Mouse (Mus musculus) CH12.LX (cell line): Measurements from ENCODE around the gene Tox4. TPM values are rescaled to one million over a fixed set of nuclear protein-coding genes. Genes with fewer than 3 reads are reported as not detected.

Source experiments
- DNase-seq: peaks from one replicate; pipeline ENCODE4 v3.0.0-alpha.2; 2013; ENCODE audit errors: extremely low read depth
- H3K27ac ChIP-seq: 2 replicates; pipeline ENCODE4 v1.5.1; 2012; ENCODE audit warnings: low read depth, mild to moderate bottlenecking, control low read depth, moderate library complexity; ENCODE audit not compliant: insufficient read depth
- H3K27me3 ChIP-seq: replicated peaks from 2 replicates; pipeline ENCODE3; 2012; ENCODE audit warnings: inconsistent platforms
- H3K36me3 ChIP-seq, 2 experiments: replicated peaks in 1 of 2; 2 replicates each; pipeline versions ENCODE3 to v1.6.1; 2012; ENCODE audit warnings: inconsistent platforms in 1 of 2, low read length in 1 of 2, mild to moderate bottlenecking in 1 of 2, mixed read lengths in 1 of 2, moderate library complexity in 1 of 2; ENCODE audit not compliant: control insufficient read depth in 1 of 2, insufficient read depth in 1 of 2
- H3K4me1 ChIP-seq, 2 experiments: 2 replicates each; pipeline ENCODE4 v1.6.1; 2012; ENCODE audit warnings: inconsistent platforms in 1 of 2, moderate library complexity in 1 of 2; ENCODE audit not compliant: insufficient read depth in 2 of 2, control insufficient read depth in 1 of 2
- H3K4me2 ChIP-seq: 2 replicates; pipeline ENCODE4 v1.6.1; 2012; ENCODE audit warnings: low read depth, mild to moderate bottlenecking, control low read depth; ENCODE audit not compliant: poor library complexity, insufficient read depth, severe bottlenecking
- H3K4me3 ChIP-seq, 3 experiments: fragments of 150-350 bp in 1 of 3; sonication (generic) in 1 of 3; replicated peaks in 1 of 3; 2 replicates each; pipeline versions ENCODE3 to v1.5.1; 2011 to 2012; ENCODE audit warnings: low read depth in 2 of 3, low read length in 2 of 3, mild to moderate bottlenecking in 2 of 3, moderate library complexity in 2 of 3, control low read depth in 1 of 3, improper control_type of control experiment in 1 of 3, inconsistent platforms in 1 of 3, mixed read lengths in 1 of 3; ENCODE audit not compliant: poor library complexity in 1 of 3
- H3K79me2 ChIP-seq: replicated peaks from 2 replicates; pipeline ENCODE4 v1.6.1; 2012; ENCODE audit warnings: mild to moderate bottlenecking, moderate library complexity; ENCODE audit not compliant: control insufficient read depth, poor library complexity, insufficient read depth, severe bottlenecking; ENCODE audit errors: extremely low read depth
- H3K9ac ChIP-seq: 2 replicates; pipeline ENCODE4 v1.6.1; 2012; ENCODE audit warnings: low read depth, mild to moderate bottlenecking, control low read depth, moderate library complexity; ENCODE audit not compliant: insufficient read depth
- H3K9me3 ChIP-seq: replicated peaks from 2 replicates; pipeline ENCODE3; 2012; ENCODE audit warnings: low read length, inconsistent platforms, mixed read lengths
- BHLHE40 ChIP-seq: IDR thresholded peaks from 2 replicates; pipeline ENCODE4 v1.6.1; 2011; ENCODE audit warnings: mild to moderate bottlenecking, low read depth, low read length, improper control_type of control experiment
- CHD1 ChIP-seq: IDR thresholded peaks from 2 replicates; pipeline ENCODE4 v1.6.1; 2012; ENCODE audit warnings: low read depth, low read length, improper control_type of control experiment, inconsistent platforms
- CHD2 ChIP-seq: IDR thresholded peaks from 2 replicates; pipeline ENCODE4 v1.6.1; 2011; ENCODE audit warnings: low read length, improper control_type of control experiment
- E2F4 ChIP-seq: IDR thresholded peaks from 2 replicates; pipeline ENCODE4 v1.6.1; 2011; ENCODE audit warnings: low read depth, low read length, improper control_type of control experiment; ENCODE audit not compliant: insufficient replicate concordance
- IRF4 ChIP-seq: IDR thresholded peaks from 2 replicates; pipeline ENCODE4 v1.6.1; 2014; ENCODE audit warnings: low read depth, mild to moderate bottlenecking, inconsistent platforms, low read length, improper control_type of control experiment
- JUND ChIP-seq: conservative IDR thresholded peaks from 2 replicates; pipeline ENCODE4 v1.6.1; 2011; ENCODE audit warnings: low read depth, low read length, improper control_type of control experiment
- MAFK ChIP-seq: IDR thresholded peaks from 2 replicates; pipeline ENCODE4 v1.6.1; 2011; ENCODE audit warnings: low read length, improper control_type of control experiment; ENCODE audit not compliant: insufficient replicate concordance
- MAX ChIP-seq: IDR thresholded peaks from 2 replicates; pipeline ENCODE4 v1.6.1; 2011; ENCODE audit warnings: low read length, improper control_type of control experiment
- MAZ ChIP-seq: IDR thresholded peaks from 2 replicates; pipeline ENCODE4 v1.6.1; 2012; ENCODE audit warnings: low read depth, mild to moderate bottlenecking, inconsistent platforms, low read length, improper control_type of control experiment, moderate library complexity
- MXI1 ChIP-seq: IDR thresholded peaks from 2 replicates; pipeline ENCODE4 v1.6.1; 2011; ENCODE audit warnings: mild to moderate bottlenecking, low read depth, low read length, improper control_type of control experiment
- MYC ChIP-seq: IDR thresholded peaks from 2 replicates; pipeline ENCODE4 v1.6.1; 2011; ENCODE audit warnings: low read depth, mild to moderate bottlenecking, improper control_type of control experiment, low read length
- PAX5 ChIP-seq: IDR thresholded peaks from 2 replicates; pipeline ENCODE4 v1.6.1; 2012; ENCODE audit warnings: low read length, inconsistent platforms, mixed read lengths
- RAD21 ChIP-seq: IDR thresholded peaks from 2 replicates; pipeline ENCODE4 v1.6.1; 2011; ENCODE audit warnings: low read depth, mild to moderate bottlenecking, low read length, improper control_type of control experiment, moderate library complexity
- TBP ChIP-seq: conservative IDR thresholded peaks from 2 replicates; pipeline ENCODE4 v1.6.1; 2011; ENCODE audit warnings: low read depth, low read length, improper control_type of control experiment
- TCF12 ChIP-seq: IDR thresholded peaks from 2 replicates; pipeline ENCODE4 v1.6.1; 2014; ENCODE audit warnings: low read depth, mild to moderate bottlenecking, inconsistent platforms, low read length, improper control_type of control experiment
- UBTF ChIP-seq: IDR thresholded peaks from 2 replicates; pipeline ENCODE4 v1.6.1; 2012; ENCODE audit warnings: low read depth, mild to moderate bottlenecking, inconsistent platforms, low read length, improper control_type of control experiment, moderate library complexity
- USF1 ChIP-seq: IDR thresholded peaks from 2 replicates; pipeline ENCODE4 v1.6.1; 2014; ENCODE audit warnings: low read depth, mild to moderate bottlenecking, inconsistent platforms, low read length, improper control_type of control experiment
- ZC3H11A ChIP-seq: IDR thresholded peaks from 2 replicates; pipeline ENCODE4 v1.6.1; 2012; ENCODE audit warnings: low read depth, mild to moderate bottlenecking, inconsistent platforms, low read length, improper control_type of control experiment
- ZNF384 ChIP-seq: IDR thresholded peaks from 2 replicates; pipeline ENCODE4 v1.6.1; 2012; ENCODE audit warnings: low read depth, low read length, improper control_type of control experiment, inconsistent platforms
- dilution Hi-C: fragments of 300-500 bp; cut with MboI; formaldehyde crosslinking; loops from 2 replicates; pipeline ENCODE4 v1.14.3; 2020; ENCODE audit warnings: low sequenced_read_pairs; ENCODE audit not compliant: extremely low pct_unique_long_range_greater_than_20kb, extremely low pct_ligation_motif_present
- in situ Hi-C: fragments of 300-500 bp; cut with MboI; formaldehyde crosslinking; loops from 3 replicates; pipeline ENCODE4 v1.14.3; 2019; ENCODE audit warnings: low sequenced_read_pairs, low pct_ligation_motif_present, low pct_unique_long_range_greater_than_20kb, mixed read lengths
- polyA plus RNA-seq: library from polyadenylated mRNA; unstranded; fragments of >175 nt; gene quantifications from 2 replicates; pipeline ENCODE4 v1.2.1, GENCODE M21; 2012; ENCODE audit warnings: low read depth; ENCODE audit not compliant: insufficient read length
- total RNA-seq, 2 experiments: library from RNA; depleted of rRNA; stranded (reverse); fragments of 300-350 nt in 1 of 2; fragments of >200 nt in 1 of 2; gene quantifications; 2 replicates each; pipeline ENCODE4 v1.2.3; 2012 to 2014

Gene Tox4
- total and polyA plus RNA-seq, 3 experiments, result 43.5 to 56.3 (median 45.7) TPM

DNA sequence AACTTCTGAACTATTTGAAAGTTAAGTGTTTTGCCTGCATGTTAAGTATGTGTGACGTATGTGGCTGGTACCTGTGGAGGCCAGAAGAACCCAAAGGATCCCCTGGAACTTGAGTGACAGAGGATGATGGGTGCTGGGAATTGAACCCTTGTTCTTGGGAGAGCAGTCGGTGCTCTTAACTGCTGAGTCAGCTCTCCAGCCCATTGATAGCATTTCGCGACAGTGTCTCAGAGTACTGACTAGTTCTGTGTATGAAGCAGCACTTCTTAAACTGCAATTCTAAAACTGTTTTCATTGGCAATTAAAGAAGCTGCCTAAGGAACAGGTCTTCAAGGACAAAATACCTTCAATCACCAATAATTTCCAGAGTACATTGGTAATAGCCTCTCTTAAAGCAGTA is 1.7 kb upstream of the Tox4 start:
- peaks cover 4 to 27% of the 10 kb centered on the region in 2 experiments; a peak in 3 of 4 replicates for H3K4me1 ChIP-seq
- no peak overlapping the region for H3K4me3 ChIP-seq
- dilution Hi-C loops, result no loop called here
- H3K9ac ChIP-seq, result no peak overlapping the region
- no peak for DNase-seq
- H3K27me3 ChIP-seq, result no peaks in the 10 kb centered on the region
- H3K36me3 ChIP-seq, result peaks cover 8 to 32% of the 10 kb centered on the region in 2 experiments
- no peak overlapping the region for H3K4me2 ChIP-seq
- in situ Hi-C loops, result no loop called here
- H3K9me3 ChIP-seq, result no peaks in the 10 kb centered on the region
- peaks cover 27% of the 10 kb centered on the region for H3K79me2 ChIP-seq
- TF ChIP-seq ZNF384, result no peak
- TF ChIP-seq MAFK, result peak; percentile 87
- no peak overlapping the region for H3K27ac ChIP-seq

DNA sequence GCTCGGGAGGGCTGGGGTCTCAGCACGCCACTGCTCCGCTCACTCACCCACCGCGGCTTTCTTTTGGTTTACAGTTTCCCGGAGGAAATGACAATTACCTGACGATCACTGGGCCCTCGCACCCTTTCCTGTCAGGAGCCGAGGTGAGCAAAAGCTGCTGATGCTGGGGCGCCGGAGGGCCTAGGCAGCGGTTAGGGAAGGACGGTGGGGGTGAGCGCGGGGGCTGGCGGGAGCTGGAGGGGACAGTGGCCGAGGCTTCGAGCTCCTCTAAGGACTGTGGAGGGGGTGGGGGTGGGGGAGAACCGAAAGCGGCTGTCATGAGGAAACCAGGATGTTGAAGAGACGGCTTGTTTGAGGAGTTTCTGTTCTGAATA is 788 bp downstream of the Tox4 start:
- Histone ChIP-seq H3K27ac (peak overlapping the region; percentile 59), H3K27me3 (no peaks in the 10 kb centered on the region), H3K36me3 (peaks cover 17 to 41% of the 10 kb centered on the region in 2 experiments), H3K79me2 (peaks cover 51% of the 10 kb centered on the region), H3K9me3 (no peaks in the 10 kb centered on the region), H3K9ac (peak overlapping the region; percentile 87), H3K4me1 (peaks cover 4 to 22% of the 10 kb centered on the region in 2 experiments; a peak in 3 of 4 replicates), H3K4me3 (peak overlapping the region; percentile 68 to 96 (median 77)), H3K4me2 (peak overlapping the region; percentile 96; the same call in 1 of the 2 replicates)
- in situ Hi-C loops (no loop called here), dilution Hi-C loops (no loop called here)
- peak; percentile 37 for DNase-seq
- TF ChIP-seq TBP, result no peak
- no peak for TF ChIP-seq RAD21
- no peak for TF ChIP-seq UBTF
- no peak for TF ChIP-seq USF1
- no peak for TF ChIP-seq MYC
- no peak for TF ChIP-seq TCF12
- no peak for TF ChIP-seq MAZ
- no peak for TF ChIP-seq IRF4
- TF ChIP-seq CHD1, result no peak
- TF ChIP-seq MXI1, result no peak; the same call in 1 of the 2 replicates
- TF ChIP-seq JUND, result no peak
- TF ChIP-seq ZC3H11A, result no peak
- peak; percentile 42; the same call in 1 of the 2 replicates for TF ChIP-seq CHD2
- TF ChIP-seq BHLHE40, result no peak
- peak; percentile 25; the same call in 1 of the 2 replicates for TF ChIP-seq MAX
- TF ChIP-seq E2F4, result no peak
- TF ChIP-seq PAX5, result no peak
